Mouse (Mus musculus) embryonic fibroblast, embryonic 13.5 days (primary cell): ENCODE measurements at regions not wholly inside any gene's neighbourhood (a gene's known extent, or its start where the extent isn't known, plus 50 kb on each side); places are given as distances from the start of the nearest gene placed in this dataset.

ENCODE experiments used
- CTCF ChIP-seq: IDR thresholded peaks from 2 replicates; pipeline ENCODE4 v1.5.1; 2011; ENCODE audit warnings: mild to moderate bottlenecking, control low read depth, low read length, moderate library complexity, borderline replicate concordance; ENCODE audit not compliant: insufficient read depth
- POLR2A ChIP-seq: IDR thresholded peaks from 2 replicates; pipeline ENCODE4 v1.6.1; 2011; ENCODE audit warnings: low read depth, mild to moderate bottlenecking, control low read depth, low read length, moderate library complexity

DNA sequence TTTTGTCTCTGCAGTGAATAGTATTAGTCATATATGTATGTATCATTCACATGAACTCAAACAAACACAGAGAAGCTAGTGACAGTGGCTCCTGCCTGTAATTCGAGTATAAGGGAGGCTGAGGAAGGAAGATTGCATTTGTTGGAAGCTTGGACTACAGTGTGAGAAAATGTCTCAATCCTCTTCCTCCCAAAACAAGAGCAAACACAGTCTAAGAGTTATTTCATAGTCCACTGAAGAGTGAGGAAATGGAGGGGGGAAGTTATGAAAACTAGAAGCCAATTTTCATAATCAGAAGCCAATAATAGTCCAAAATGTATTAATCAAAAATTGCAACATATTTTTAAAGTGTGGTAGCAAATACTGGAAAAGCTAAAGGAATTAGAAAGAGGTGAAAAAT, 95.6 kb upstream of the Cdyl start:
- TF ChIP-seq CTCF (no peak), POLR2A (no peak)
